Mouse (Mus musculus) forebrain, embryonic 10.5 days (tissue): ENCODE data around the gene 2310007B03Rik. TPM values are rescaled to one million over a fixed set of nuclear protein-coding genes. Genes with fewer than 3 reads are reported as not detected.

Source experiments
- DNase-seq: peaks from one replicate; pipeline ENCODE4 v3.0.0-alpha.2; 2017; ENCODE audit warnings: low spot score; ENCODE audit errors: extremely low spot score
- H3K27ac ChIP-seq: fragments of 300-500 bp; sonication (generic); 2 replicates; pipeline ENCODE4 v1.5.1; 2016; ENCODE audit warnings: mild to moderate bottlenecking
- H3K27me3 ChIP-seq: fragments of 300-500 bp; sonication (generic); 2 replicates; pipeline ENCODE4 v1.6.1; 2016; ENCODE audit warnings: mild to moderate bottlenecking; ENCODE audit not compliant: poor library complexity, severe bottlenecking
- H3K36me3 ChIP-seq: fragments of 300-500 bp; sonication (generic); replicated peaks from 2 replicates; pipeline ENCODE4 v1.6.1; 2016; ENCODE audit warnings: mild to moderate bottlenecking, moderate library complexity
- H3K4me1 ChIP-seq: fragments of 300-500 bp; sonication (generic); 2 replicates; pipeline ENCODE4 v1.6.1; 2016
- H3K4me3 ChIP-seq: fragments of 300-500 bp; sonication (generic); 2 replicates; pipeline ENCODE4 v1.5.1; 2016; ENCODE audit warnings: mild to moderate bottlenecking, moderate library complexity
- H3K9me3 ChIP-seq: fragments of 300-500 bp; sonication (generic); 2 replicates; pipeline ENCODE4 v1.6.1; 2016; ENCODE audit warnings: mild to moderate bottlenecking, moderate library complexity
- WGBS: fragments of 180-500 bp; shearing (Covaris S2); methylation state at CpG from one replicate; pipeline ENCODE4 v1.1.7; 2016; 5-methylcytosine and 5-hydroxymethylcytosine counted together
- polyA plus RNA-seq: library from polyadenylated mRNA; unstranded; fragments of >200 nt; fragmentation: Nextera tagmentation; extraction: Ambion mirVana; gene quantifications from 2 replicates; pipeline ENCODE4 v1.2.1, GENCODE M21; 2016

2310007B03Rik gene
- polyA plus RNA-seq, 1 experiment from 2014 or later = 0.92 TPM

DNA sequence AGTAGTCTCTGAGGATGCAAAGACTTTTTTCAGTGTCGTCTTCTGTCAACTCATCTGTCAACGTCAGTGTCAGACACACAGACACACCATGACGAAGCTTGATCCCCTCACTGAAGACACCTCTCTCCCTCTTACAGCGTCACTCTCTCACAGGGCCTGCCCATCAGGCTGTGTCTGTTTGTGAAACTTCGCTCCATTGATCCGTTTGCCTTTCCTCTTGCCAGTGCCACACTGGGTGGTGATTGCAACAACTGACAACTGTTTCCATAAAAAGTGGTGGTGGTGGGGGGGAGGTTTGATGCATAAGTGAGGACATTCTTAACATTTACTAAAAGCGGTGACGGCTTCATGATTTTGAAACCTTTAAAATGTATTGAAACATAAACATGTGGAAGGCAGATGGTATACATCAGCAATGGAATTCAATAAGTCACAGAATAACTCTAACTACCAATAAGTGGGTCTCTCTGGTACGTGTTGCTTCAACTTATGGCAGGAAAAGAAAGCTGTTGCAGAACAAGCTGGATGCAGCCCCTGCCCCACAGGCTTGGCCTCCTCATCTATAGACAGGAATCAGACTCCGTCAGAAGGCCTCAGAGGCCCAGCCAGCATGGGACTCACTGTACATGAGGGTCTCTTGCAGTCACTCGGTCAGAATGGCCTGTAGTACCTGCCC, 37.4 kb downstream of the 2310007B03Rik start:
- WGBS = 85% methylated on average over 11 of the region's 11 CpGs
- Histone ChIP-seq H3K36me3 (no peaks in the 10 kb centered on the region), H3K4me3 (no peak overlapping the region), H3K27ac (no peak overlapping the region), H3K9me3 (no peaks in the 10 kb centered on the region), H3K4me1 (peaks cover 15% of the 10 kb centered on the region), H3K27me3 (no peaks in the 10 kb centered on the region)
- DNase-seq = no peak

DNA sequence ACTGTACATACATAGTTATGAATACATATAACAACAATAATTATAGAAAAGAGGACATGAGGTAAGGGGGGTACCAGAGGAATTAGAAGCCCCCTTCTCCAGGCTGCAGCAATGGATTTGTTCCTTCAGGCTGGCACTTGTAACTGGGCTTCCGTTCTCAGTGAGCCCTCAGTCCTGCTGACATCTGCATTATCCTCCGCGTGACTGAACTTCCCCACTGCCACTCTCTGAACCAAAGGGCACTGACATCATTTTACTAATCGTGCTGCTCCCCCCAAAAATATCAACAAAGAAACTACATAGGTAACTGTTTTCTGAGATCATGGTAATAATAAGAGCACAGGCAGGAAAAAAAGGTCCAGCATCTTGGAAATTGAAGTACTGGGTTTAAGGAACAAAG, 41.9 kb downstream of the 2310007B03Rik start:
- peaks cover 25% of the 10 kb centered on the region for H3K4me1 ChIP-seq
- no peaks in the 10 kb centered on the region for H3K36me3 ChIP-seq
- H3K9me3 ChIP-seq = no peaks in the 10 kb centered on the region
- no peak overlapping the region for H3K4me3 ChIP-seq
- DNase-seq = no peak
- H3K27me3 ChIP-seq = peaks cover 7% of the 10 kb centered on the region
- 37% methylated on average over 4 of the region's 4 CpGs for whole genome bisulfite sequencing
- H3K27ac ChIP-seq = 0 out of 2 replicates have a peak overlapping the region, but pooled peaks have one; percentile 5

DNA sequence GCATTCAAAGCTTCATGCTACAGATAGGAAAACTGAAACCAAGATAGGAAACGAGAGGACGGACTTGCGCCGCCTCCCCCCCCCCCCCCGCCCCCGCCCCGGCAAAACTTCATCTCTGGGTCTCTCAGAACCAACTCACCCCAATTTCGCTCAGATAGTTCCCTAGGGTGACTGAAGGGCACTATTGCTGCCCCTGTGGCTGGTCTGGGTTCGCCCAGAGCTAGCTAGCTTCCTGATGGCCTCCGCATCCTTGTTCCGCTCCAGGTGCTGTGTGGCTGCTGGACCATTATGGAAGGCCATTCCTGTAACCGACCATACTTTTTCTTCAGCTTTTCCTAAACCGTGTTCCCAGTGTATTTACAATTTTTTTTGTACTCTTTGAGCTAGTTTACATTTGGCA, 45.3 kb downstream of the 2310007B03Rik start:
- Histone ChIP-seq H3K27me3 (peaks cover 13% of the 10 kb centered on the region), H3K9me3 (peaks cover 10% of the 10 kb centered on the region; the same call in 1 of the 2 replicates), H3K4me3 (peak overlapping the region; percentile 56), H3K36me3 (no peaks in the 10 kb centered on the region), H3K27ac (peak overlapping the region; percentile 89), H3K4me1 (peaks cover 25% of the 10 kb centered on the region)
- DNase-seq = no peak
- 20% methylated on average over 13 of the region's 13 CpGs for WGBS

DNA sequence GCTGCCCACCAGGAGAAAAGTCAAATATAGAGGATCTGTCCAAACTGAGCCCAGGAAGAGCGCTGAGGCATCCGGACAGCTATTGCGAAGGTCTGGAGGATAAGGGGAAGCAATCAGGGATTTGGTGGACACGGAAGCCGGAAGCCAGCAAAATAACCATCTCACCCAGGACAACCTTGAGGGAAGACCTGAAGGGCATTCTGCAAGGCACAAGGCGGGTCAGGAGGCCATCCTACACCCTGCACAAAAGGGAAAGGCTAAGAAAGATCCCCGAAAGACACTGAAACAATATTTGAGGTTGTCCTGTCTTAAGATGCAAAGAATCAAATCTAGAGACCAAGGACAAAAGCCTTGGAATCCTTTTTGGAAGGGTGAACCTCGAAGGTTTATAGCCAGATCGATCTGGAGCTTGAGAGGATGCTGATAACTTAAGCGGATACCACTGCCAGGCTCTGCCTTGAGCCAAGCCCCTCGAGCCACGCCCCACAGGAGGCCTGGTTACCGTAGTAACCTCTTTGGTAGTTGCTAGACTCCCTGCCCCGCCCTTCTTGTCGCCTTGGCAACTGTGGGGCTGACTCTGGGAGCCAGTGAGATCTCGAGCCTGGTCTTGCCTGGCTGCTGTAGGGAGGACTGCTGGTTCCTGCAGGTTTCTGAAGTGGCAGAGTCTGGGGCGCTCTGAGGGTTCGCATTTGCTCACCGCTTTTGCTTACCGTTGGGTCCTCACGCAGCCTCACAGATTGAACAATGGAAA, 45.9 kb downstream of the 2310007B03Rik start:
- H3K4me1 ChIP-seq = peaks cover 25% of the 10 kb centered on the region
- peak overlapping the region; percentile 89 for H3K27ac ChIP-seq
- H3K4me3 ChIP-seq = peak overlapping the region; percentile 56
- peaks cover 10% of the 10 kb centered on the region; the same call in 1 of the 2 replicates for H3K9me3 ChIP-seq
- 24% methylated on average over 21 of the region's 21 CpGs for WGBS
- peaks cover 13% of the 10 kb centered on the region for H3K27me3 ChIP-seq
- peak; percentile 98 for DNase-seq
- no peaks in the 10 kb centered on the region for H3K36me3 ChIP-seq

DNA sequence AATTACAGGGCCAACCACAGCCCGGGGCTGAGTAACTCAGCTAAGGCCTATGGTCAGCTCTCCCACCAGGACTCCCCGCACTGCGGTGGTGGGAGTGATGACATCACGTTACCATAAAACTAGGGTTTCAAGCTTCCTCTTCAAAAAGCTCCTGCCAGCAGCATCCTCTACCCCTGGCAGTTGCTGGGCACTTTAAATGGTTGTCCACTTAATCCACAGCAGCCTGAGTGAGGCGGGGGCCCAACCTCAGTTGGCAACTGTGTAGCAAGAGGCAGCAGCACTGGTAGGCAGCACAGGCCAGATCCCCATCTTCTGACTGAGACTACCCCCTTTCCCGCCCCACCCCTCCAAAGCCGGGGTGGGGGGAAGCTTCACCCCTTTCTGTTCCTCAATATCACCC, 58.0 kb downstream of the 2310007B03Rik start:
- H3K36me3 ChIP-seq = peaks cover 12% of the 10 kb centered on the region
- H3K27me3 ChIP-seq = peaks cover 62% of the 10 kb centered on the region
- H3K4me3 ChIP-seq = 0 out of 2 replicates have a peak overlapping the region, but pooled peaks have one; percentile 74
- H3K27ac ChIP-seq = no peak overlapping the region
- H3K4me1 ChIP-seq = peaks cover 42% of the 10 kb centered on the region
- H3K9me3 ChIP-seq = no peaks in the 10 kb centered on the region
- WGBS = 71% methylated on average over 7 of the region's 7 CpGs
- no peak for DNase-seq

DNA sequence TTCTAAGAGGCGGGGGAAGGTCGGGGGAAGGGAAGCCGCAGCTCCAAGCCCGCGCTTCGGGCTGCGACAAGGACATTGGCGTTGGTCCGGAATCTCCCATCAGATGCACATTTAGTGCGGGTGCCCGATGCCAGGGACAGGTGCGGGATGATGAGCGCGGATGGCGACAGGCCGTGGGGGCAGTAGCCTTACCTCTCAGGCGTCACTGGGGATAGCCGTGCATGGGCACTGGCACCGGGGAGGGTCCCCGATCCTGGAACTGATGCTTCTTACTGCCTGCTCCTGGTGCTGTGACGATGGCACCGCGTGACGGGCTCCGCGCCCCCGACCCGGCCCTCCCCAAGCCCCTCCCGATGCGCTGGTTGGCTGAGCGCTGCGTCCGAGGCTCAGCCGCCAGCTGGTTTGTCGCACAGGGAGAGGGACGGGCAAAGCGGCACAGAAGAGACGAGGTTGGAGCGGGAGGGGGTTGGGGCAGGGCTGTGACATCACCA, 59.1 kb downstream of the 2310007B03Rik start, which contains the start of gene Kif1a:
Kif1a (minus strand) TSS at position 381 of the 491 bp plus-strand sequence.
- peak within 1 kb of the TSS; percentile 74 for H3K4me3 ChIP-seq
- peaks cover 42% of the 10 kb centered on the region for H3K4me1 ChIP-seq
- under 1% methylated on average over 39 of the region's 39 CpGs for WGBS
- no peaks in the 10 kb centered on the region for H3K9me3 ChIP-seq
- peaks cover 23% of the 10 kb centered on the region for H3K36me3 ChIP-seq
- peaks cover 63% of the 10 kb centered on the region for H3K27me3 ChIP-seq
- peak within 1 kb of the TSS; percentile 88 for H3K27ac ChIP-seq
- peak; percentile 76 for DNase-seq

Other genes with a start within 250 kb of the 2310007B03Rik start
- 37.3 and 42.7 TPM in 2 replicates for gene Capn10, start 226.6 kb downstream of the 2310007B03Rik start, polyA plus RNA-seq
- 0.05 and 0.14 TPM in 2 replicates for gene Gpr35, start 210.1 kb downstream of the 2310007B03Rik start, polyA plus RNA-seq
- gene Aqp12, start 154.6 kb downstream of the 2310007B03Rik start, polyA plus RNA-seq = not detected in 2 replicates
- gene Kif1a, start 59.0 kb downstream of the 2310007B03Rik start, polyA plus RNA-seq = 41.4 and 41.5 TPM in 2 replicates
- gene Agxt, start 25.7 kb downstream of the 2310007B03Rik start, polyA plus RNA-seq = not detected in 2 replicates
- 0.05 and 0.12 TPM in 2 replicates for gene Crocc2, start 7.8 kb upstream of the 2310007B03Rik start, polyA plus RNA-seq
- 1.1 and 1.9 TPM in 2 replicates for gene Sned1, start 74.9 kb upstream of the 2310007B03Rik start, polyA plus RNA-seq
- 35.1 and 39.8 TPM in 2 replicates for gene Mterf4, start 145.0 kb upstream of the 2310007B03Rik start, polyA plus RNA-seq
- 84.7 and 93.2 TPM in 2 replicates for gene Ppp1r7, start 181.9 kb upstream of the 2310007B03Rik start, polyA plus RNA-seq
- 32.7 and 36.5 TPM in 2 replicates for gene Pask, start 182.5 kb upstream of the 2310007B03Rik start, polyA plus RNA-seq
- 0.06 TPM in 1 of 2 replicates, not detected in the other for gene Ano7, start 213.0 kb upstream of the 2310007B03Rik start, polyA plus RNA-seq